Mouse (Mus musculus): ENCODE measurements around the gene Plekhm2.

The Plekhm2 gene

DNA sequence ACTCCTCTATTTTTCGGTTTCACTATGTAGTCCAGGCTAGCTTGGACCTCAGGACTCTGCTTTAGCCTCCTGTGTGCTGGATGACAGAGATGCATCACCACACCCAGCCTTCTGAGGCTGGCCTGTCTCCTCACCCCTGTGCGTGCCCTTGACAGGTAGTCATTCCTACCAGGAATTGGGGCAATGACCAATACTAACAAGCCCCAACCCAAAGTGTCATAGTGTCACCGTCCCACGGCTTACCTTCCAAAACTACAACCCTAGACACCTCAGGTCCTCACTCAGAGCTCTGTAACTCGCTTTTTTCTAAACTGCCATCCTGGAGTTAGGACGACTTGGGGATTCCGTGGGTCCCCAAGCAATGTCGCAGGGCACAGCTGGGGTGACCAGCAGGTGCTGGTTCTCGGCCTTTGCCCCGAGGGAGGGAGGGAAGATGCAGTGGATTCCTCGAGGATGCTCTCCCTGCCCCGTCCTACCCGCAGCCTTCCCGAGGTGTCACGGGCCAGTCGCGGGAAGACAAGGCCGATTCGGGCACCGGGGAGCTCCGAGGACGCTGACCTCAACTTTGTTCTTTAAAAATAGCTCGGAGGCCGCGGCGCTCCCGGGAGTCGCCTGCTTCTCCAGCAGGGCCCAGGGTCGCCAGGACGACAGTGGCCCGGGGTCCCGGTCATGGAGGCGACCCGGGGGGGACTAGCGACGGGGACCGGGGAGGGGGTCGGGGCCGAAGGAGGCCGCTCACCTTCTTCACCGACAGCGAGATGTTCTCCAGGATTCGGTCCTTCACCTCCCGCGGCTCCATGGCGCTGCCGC, 1.4 kb downstream of the Plekhm2 start:
- DNase-seq (ENCODE audit: low spot score in 2 of 2), result no peak

DNA sequence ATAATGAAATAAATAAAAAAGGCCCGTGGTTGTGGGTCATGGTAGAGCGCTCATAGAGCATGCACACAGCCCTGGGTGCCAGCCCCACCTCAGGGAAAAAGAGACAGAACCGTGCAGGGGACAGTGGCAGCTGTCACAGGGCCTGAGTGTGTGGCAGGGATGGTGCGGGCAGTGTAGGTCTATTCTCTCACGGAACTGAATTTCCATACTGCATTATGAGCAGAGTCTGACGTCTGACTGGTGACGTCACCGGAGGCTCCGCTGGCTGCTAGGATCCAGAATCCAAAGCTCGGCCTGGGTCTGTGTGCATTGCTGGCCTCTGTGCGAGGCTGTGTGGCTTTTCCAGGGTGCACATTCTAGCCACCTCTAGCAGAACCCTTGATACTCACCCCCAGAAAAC, 3.8 kb downstream of the Plekhm2 start:
- no peak for DNase-seq (ENCODE audit: low spot score in 2 of 2)

DNA sequence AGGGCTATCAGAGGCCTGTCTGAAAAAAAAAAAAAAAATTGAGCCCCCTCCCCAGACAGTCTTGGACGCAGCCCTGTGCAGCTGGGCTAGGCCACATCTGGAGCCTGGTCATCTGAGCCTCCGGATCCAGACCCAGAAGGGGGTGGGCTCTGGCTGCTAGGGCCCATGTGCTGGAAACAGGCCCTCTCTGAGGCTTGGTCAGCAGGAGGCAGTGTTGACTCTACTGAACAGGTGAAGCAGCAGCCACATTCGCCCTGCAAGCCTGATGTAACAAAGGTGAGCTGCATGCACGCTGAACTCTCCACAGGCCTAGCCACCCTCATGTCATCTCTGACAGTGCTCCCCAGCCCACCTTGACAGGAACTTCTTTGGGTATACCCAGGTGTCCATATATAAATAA, 5.0 kb downstream of the Plekhm2 start:
- DNase-seq (ENCODE audit: low spot score in 2 of 2), result no peak

DNA sequence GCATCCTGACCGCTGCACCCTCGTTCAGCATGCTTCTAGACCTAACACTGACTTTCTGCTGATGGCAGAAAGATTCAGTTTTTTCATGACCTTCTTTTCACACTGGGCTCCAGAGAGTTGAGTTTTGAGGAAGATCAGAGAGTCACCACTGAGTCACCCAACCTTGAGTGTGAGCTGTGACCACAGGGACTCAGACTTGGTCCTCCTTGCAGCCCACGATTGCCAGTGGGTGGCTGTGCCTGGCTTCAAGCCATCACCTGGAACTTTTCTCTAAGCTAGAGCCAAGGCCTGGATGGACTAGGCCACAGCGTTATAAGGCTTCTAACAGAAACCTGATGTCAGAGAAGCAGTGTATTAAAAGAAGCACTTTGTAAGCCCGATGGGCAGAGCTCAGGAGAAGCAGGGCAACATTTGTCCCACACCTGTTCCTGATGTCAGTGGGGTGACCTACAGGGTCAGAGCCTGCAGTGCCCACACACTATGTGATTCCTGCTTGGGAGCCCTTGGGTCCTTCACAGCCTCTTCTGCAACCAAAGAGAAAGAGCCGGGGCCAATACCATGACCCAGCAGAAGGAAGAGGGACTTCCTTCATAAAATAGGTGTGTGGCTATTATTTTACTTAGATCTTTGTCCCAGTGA, 5.7 kb downstream of the Plekhm2 start:
- no peak for DNase-seq (ENCODE audit: low spot score in 2 of 2)

DNA sequence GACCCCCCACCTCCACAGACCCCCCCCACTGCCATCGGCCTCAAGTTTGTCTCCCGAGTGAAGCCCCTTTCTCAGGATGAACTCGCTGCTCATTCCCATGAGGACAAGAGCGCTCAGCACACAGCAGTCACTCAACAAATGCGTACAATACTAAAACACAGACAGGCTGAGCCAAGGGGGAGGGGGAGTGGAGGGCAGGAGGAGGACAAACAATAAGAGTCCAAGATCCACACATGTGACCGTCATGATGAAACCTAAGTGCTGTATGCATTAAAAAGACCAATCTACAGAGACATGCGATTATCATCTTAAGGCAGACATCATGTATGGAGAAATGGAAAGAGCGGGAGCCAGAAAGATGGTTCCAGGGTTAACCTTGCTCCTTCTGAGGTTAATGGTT, 7.8 kb downstream of the Plekhm2 start:
- DNase-seq (ENCODE audit: low spot score in 2 of 2), result no peak

DNA sequence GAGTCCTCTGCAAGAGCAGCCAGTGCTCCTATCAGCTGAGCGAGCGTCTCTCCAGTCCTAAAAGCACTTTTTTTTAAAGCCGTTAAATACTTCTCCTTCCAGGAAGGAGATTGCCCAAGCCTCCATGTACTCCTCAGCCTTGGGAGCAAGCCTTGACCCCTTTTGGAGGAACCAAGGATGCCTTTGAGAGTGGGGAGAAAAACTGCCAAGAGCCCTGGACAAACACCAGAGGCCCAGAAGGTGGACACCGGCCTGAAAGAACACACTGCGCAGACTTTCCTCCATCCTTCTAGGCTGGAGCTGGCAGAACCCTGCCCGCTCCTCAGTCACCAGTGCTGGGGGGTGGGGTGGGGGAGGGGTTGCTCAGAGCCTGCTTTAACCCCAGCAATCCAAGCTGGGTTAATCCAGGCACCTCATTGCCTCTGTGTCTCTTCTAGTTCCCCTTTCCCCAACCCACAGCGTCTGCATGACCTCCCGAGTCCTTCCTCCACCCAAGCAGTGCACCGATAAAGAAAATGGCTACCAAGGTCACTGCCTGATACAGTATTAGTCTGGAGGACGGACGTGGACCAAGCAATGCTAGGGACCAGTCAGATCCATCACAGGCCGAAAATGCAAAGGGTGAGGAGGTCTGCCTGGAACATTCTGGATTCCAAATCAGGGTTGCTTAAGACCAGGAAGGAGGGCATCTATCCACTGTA, 8.6 kb downstream of the Plekhm2 start:
- DNase-seq (ENCODE audit: low spot score in 2 of 2), result no peak

DNA sequence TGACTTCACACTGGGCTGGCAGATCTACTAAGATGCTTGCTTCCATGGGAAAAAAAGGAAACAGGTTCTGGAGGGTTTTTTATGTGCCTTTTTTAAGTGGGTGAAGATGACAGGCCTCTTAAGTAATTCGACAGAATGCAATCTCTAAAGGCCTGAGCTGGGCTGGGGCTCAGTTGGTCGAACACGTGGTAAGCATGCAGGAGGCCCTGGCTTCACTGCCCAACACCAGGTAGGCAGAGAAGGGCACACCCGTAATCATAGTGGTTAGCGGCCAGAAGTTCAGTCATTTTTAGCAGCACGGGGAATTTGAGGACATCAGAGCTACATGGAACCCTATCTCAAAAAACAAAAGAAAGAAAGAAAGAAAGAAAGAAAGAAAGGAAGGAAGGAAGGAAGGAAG, 10.2 kb downstream of the Plekhm2 start:
- no peak for DNase-seq (ENCODE audit: low spot score in 2 of 2)

DNA sequence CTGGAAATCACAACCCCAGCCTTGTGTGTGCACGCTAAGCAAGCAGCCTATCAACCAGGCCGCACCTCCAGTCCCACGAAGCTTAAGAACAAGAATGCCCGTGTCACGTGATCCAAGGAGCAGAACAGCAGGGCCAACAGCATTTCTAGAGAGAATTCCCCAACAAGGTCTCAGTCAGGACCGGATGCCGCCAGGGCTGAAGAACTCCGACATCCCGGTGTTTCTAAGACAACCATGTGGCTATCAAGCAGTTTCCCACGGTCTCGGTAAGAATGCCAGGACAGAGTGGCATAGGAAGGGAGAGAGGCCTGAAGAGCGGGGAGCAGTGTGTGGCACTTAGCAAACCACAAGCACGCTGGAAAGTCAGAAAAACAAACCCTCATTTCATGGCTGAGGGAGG, 10.9 kb downstream of the Plekhm2 start:
- no peak for DNase-seq (ENCODE audit: low spot score in 2 of 2)

DNA sequence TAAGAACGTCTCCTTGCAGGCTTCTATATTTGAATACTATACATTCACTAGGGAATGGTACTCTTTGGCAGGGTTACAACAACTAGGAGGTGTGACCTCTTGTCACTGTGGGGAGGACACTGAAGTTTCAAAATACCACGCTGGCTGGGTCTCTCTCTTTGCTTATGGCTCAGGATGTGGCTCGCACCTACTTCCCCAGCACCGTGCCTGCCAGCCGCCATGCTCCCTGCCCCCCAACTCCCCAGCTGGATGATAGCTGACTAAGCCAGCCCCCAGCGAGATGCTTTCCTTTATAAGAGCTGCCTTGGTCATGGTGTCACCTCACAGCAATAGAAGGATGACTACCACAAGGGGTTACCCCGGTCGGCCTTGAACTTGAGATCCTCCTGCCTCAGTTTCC, 11.7 kb downstream of the Plekhm2 start:
- DNase-seq (ENCODE audit: low spot score in 2 of 2), result no peak

DNA sequence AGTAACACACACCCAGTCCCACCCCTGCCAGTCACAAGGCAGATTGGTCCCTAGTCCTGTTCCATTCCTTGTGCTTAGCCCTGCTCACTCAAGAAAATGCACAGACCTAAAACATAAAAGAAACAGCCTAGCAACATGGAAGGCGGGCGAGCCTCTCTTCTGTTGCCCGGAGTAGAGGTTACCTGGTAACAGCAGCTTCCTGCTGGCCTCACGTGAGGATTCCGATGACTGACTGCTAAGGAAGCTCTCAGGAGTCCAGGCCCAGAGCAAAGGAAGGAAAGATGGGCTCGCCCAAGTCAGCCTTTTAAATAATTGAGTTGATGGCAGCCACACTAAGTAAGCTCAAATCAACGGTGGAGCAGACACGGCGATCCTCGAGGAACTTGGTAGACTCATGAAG, 12.8 kb downstream of the Plekhm2 start:
- no peak for DNase-seq (ENCODE audit: low spot score in 2 of 2)

DNA sequence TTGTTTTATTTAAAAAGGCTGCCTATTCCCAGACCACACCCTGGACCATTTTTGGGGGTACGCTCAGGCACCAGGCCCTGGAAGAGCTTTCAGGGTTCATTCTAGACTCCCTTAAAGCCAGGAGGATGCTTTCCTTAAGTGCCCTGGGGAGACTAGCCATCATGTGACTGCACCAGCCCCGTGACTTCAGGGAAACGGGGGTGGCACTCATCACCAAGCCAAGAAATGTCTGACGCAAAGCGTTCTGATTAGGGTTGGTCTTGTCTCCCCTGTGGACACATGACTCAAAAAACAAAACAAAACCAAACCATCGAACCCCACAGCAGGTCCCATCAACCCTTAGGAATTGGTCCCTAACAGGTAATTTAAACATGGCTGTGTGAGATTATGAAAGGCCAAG, 13.4 kb downstream of the Plekhm2 start:
- DNase-seq (ENCODE audit: low spot score in 2 of 2), result no peak

DNA sequence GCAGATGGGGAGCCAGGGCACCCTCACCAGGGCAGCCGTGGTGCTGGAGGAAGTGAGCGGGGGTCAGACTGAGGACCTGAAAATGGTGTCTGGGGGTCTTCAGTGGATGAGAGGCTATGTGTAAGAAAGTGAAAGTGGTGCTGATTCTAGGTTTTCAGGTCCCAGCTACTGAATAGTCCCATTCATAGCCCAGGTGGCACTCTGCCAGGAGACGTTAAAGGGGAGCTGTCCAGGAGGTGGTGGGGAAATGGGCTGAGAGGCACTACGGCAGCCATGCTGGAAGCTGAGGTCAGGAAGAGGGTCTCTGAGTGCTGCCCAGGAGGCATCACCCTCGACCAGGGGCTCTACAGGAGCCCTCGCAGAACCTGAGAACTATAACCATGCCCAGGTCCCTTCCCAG, 15.5 kb downstream of the Plekhm2 start:
- no peak for DNase-seq (ENCODE audit: low spot score in 2 of 2)

DNA sequence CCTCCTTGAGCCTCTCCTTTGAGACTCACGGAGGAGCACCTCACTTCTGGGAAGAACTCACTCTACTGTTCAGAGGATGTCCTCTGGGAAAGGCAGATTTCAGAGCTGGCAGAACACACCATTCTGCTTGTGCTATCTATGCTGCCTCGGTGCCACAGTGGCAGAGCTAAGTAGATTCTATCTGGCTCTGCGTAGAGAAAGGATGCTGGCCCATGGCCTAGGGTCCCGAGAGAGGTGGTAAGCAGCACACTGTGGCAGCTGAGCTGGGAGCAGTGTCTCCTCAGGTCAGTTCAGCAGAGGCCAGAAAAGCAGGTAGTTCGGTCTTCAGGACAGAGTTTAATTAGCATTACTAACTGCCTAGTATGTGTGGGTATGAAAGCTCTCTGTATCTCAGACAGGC, 16.4 kb downstream of the Plekhm2 start:
- DNase-seq (ENCODE audit: low spot score in 2 of 2), result no peak

DNA sequence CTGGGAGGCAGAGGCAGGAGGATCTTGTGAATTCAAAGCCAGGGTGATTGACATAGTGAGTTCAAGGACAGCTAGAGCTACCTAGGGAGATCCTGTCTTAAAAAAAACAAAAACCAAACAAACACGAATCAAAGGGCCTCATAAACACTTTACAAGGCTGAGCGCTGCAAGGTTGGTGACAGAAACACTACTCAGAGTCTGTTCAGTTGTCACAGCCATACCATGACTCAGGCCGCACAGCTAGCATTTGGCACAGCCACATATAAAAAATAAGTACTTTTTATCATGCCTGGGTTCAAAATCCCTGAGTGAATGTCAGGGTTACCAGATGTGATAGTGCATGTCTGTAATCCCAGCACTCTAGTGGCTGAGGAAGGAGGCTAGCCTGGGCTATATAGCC, 17.5 kb downstream of the Plekhm2 start:
- no peak for DNase-seq (ENCODE audit: low spot score in 2 of 2)

DNA sequence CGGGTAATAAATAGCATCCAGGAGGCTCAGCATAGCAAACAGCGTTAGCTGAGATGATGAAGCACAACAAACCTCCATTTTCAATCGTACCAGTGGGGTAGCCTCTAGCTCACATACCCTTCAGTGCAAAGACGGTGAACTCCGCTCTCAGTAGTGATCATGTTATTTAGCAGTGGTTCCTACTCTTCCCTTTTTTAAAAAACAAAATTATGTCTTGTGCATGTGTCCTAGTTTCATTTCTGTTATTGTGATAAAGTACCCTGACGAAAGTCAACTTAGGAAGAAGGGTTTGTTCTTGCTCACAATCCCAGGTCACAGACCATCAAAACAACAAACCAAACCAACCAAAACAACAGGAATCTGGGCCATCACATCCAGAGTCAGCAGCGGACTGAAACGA, 18.7 kb downstream of the Plekhm2 start:
- no peak for DNase-seq (ENCODE audit: low spot score in 2 of 2)

DNA sequence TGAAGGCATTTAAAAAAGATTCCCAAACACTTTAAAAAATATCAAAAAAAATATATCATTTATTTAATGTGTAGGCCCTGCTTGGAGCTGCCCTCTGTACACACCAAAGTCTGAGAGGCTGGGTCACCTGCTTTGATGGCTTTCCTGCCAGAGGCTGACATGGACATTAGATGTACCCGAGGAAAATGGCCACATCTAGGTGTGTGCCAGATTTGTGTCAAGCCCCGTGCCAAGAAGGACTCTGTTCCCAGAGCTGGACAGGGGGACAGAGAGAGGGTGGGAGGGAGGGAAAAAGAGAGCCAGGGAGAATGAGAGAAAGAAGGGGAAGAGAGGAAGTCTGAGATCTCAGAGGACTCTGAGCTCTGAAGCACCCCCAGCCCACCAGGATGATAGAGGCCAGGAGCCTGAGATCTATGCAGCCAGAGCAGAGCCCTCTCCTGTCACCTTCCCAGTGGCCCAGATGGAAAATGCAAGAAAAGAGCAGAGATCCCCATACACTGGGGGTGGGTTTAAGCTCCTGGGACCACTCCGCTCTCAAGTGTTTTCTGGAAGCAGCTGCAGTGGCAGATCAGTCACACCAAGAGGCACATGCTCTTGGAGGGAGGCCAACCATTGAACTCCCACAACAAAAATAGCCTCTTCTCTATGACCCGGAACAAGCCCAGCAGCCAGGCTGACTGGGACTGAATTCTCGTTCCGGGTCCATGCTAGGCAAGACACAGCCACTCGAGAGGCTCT, 21.4 kb downstream of the Plekhm2 start:
- no peak for DNase-seq (ENCODE audit: low spot score in 2 of 2)

DNA sequence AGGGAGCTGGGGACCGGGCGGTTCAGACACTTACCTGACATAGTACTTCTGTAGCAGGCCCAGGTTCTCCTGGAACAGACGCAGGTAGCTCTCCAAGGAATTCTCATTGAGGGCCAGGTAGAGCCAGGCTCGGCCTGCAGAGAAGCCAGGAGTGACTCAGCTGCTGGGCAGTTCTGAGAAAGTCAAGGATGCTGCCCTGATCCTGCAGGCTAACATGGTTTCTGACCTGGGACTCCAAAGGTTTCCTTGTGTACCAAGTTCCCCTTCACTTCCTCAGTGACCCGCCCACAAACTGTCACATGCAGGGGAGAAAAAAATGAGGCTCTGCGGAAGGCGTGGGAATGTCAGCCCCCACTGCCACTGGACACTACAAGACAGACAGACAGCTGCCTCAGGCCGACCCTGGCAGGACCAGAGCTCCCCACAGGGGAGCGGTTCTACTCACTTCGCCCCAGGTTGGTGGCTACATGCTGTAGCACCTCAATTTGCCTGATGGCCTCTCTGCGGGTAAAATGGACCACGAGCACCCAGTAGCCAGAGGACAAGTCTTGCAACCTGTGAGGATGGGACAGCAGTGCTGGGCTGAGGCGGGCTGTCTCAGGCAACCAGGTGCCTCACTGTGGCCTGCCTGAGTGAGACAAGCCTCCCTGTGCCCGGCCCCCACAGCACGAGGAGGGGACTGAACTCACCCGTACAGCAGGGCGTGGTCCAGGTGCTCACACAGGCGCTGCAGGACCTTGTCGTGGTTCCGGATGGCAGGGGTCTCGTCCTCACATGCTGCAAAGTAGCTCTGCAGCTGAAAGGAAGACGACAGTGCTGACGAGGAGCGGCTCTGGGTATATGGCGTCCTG, 22.5 kb downstream of the Plekhm2 start:
- no peak for DNase-seq (ENCODE audit: low spot score in 2 of 2)

DNA sequence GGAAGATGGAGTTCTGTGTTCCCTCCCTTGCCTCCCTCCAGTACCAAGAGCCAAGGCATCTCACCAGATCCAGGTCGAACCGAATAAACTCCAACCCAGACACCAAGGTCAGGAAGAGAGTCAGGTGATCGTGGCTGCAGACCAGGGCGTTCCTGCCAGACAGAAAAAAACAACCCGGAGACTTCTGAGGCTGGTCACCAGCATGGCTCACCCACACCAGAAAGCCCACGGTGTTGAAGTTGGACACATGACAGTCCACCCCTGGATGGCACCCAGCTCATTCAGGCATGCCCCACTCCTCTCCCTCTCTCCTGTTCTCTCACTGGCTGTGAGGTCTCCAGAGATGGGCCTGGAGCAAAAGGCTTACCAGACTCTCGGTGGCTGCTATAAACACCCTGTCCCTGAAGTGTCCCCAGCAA, 23.3 kb downstream of the Plekhm2 start:
- no peak for DNase-seq (ENCODE audit: low spot score in 2 of 2)

DNA sequence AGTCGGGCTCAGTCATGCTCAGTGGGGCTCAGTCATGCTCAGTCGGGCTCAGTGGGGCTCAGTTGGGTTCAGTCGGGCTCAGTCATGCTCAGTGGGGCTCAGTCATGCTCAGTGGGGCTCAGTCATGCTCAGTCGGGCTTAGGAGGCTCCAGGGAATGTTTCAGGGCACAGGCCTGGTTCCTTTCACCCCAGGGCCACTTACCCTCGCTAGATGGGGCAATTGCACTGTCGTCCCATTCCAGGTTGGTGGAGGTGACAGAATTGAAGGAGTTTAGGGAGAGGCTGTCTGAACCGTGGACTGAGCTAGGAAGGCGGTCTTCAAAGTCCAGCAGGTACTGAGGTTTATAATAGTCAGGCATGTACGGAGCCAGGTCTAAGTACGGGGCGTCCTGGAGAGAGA, 25.2 kb downstream of the Plekhm2 start:
- no peak for DNase-seq (ENCODE audit: low spot score in 2 of 2)

DNA sequence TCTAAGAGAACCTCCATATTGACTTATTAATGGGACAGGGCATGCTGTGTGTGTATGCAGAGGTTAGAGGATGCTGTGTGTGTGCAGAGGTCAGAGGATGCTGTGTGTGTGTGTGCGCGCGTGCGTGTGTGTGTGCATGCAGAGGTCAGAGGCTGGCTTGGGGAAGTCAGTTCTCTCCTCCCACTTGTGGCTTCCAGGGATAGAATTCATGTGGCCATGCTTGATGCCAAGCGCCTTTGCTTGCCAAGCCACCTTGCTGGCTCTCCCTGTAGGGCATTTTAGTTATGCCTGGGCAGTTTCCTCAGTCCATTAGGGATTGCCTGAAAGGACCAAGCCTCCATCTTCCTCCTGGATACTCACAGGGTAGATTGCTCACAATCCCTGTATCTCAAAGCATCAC, 28.0 kb downstream of the Plekhm2 start:
- DNase-seq (ENCODE audit: low spot score in 2 of 2), result no peak

DNA sequence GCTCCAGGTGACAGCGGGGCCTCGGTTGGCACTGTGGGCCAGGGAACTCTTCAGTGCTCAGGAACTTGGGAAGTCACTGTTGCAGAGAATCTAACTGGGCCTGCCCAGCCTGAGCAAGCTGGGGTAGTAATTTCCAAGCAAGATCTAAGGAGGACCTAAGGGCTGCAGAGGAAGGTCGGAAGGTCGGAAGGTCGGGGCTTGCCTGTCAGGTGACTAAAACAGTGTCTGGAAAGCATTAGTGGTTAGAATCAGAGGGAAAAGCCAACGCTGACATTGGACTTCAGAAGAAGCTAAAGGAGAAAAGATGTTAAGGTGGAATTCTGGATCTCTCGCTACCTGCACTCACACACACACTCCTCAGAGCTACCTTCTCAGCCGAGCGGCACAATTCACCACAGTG, 28.7 kb downstream of the Plekhm2 start:
- no peak for DNase-seq (ENCODE audit: low spot score in 2 of 2)
